Mouse (Mus musculus) embryo, embryonic 10 days (tissue): ENCODE results near the gene 4933417A18Rik.
A peak's percentile ranks its signal among the peaks of the same experiment; 100 is the strongest.
"Not testable (repeated sequence)": the region's sequence is repeated elsewhere in the genome, so short reads cannot be mapped to it uniquely, and the experiment has no call there.

Experiments used
- DNase-seq: peaks from one replicate; pipeline ENCODE4 v3.0.0-alpha.2; 2015; ENCODE audit warnings: low spot score

The 4933417A18Rik gene

DNA sequence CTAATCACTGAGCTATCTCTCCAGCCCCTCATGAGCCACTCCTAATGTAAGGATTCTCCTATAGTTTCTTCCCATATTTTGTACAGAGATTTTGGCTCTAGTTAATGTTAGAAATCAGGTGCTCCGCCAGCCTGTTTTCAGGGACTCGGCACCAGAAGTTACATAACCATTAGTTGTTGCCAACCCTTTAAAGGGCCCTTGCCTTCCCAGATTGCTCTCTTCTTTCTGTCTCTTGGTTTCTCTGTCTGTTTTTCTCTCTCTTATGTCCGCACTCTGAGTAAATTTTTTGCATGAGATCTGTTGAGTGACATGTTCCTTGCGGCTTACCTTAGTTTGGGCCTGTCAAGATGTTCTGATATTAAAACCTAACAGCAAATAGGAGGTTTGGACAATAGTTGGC, 51.9 kb downstream of the 4933417A18Rik start:
- no peak for DNase-seq

DNA sequence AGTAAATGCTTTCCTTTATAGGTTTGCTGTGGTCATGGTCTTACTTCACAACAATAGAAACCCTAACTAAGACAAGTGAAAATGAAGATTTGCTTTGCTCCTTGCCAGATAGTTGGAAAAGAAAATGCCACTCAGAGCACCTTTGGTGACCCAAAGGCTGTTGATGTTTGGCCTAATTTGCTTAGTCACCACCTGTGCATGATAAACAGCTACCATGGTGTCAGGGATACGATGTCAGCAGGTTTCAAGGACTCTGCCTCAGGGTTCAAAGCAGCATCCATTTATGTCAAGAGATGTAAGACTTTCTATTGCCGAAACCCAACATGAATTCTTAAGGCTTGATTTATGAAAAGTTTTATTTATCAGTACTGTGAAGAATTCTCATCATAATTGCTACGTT, 53.2 kb downstream of the 4933417A18Rik start:
- DNase-seq = no peak

DNA sequence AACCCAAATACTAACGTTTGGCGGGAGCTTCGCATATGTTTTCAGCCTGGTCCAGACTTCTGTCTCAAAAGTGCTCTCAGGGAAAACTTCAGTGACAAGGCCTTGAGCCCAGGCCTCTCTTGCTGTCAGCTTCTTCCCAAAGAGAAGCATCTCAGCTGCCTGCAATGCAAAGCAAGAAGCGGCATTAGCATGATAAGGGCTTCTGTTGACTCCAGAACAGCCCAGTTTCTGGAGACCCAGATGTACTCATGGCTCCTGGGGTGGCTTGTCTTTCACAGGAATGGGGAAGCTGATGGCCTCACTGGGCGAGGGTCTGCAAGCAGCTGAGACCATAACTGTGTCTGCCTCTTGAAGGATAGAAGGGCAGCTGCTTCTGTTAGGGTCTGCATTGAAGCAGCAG, 54.4 kb downstream of the 4933417A18Rik start:
- not testable (repeated sequence) for DNase-seq

DNA sequence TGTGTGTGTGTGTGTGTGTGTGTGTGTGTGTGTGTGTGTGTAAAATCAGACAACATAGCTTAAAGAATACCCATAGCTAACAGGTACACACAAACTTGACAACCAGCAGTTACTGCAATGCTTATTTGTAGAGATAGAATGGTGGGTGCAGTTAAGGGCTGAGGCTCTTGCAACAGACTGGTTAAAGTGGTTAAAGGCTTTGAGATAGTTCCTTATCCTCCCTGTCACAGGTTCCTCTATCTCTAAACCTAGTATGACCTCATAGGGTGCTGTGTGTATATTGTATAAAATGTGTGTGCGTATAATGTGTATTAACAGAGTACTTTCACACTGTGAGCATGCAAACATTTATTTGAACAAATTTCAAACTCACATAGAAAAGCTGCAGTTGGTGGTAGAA, 59.3 kb downstream of the 4933417A18Rik start:
- not testable (repeated sequence) for DNase-seq

DNA sequence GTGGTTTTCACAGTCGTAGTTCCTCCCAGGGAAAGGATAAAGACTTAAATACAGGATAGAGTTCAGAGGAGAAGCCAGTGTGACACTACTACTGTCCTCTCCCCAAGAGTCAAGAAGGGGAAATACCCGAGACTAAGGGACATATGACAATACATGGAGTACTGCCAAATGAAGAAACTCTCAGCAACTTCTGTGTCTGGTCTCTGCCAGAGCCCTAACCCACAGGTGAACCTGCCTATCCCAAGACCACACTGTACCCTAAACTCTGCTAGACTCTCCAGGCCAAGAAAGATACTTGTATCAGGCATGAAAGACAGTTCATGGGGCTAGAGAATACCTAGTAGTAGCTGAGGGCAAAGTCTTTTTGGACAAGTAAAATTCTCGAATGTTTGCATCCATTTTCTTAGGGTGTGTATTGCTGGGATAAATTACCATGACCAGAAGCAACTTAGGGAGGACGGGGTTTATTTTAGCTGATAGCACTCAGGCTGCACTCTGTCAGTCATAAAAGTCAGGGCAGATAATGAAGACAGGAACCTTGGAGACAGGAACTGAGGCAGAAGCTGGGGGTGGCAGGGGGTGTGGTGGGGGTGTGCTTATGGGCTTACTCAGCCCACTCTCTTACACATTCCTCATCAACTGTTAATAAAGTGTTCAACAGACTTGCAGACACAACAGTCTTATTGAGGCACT, 67.5 kb downstream of the 4933417A18Rik start:
- no peak for DNase-seq

DNA sequence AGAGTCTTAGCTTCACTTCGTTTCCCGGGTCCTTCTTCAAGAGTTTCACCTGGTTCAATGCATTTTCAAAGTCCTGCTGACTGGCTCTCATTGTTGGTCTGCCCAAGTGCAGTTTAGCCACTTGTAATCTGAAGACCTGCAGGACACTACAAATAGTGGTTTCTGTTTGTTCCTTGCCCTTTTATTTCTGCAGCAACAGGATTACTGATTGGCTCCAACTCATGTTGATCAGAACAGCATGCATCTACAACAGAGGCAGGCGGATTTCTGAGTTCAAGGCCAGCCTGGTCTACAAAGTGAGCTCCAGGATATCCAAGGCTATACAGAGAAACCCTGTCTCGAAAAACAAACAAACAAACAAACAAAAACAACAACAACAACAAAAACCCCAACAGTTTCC, 68.9 kb downstream of the 4933417A18Rik start:
- DNase-seq = no peak

DNA sequence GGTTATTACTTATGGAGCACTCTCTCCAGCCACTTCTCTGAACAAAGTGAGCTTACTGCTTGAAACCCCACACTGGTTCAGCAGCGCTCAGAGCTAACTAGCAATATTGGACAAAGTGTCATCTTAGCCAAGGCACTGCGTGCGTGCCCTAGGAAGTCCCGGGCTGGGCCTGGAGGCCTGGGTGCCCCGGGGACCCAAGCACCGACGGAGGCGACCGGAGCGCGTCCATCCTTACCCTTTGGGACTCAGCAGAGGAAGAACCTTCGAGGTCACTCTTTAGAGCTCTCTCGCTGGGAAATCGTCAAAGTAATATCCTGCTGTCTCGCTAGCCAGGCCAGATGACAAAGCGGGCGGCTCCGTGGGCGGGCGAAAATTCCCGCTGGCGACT, 69.4 kb downstream of the 4933417A18Rik start:
- peak; percentile 44 for DNase-seq

DNA sequence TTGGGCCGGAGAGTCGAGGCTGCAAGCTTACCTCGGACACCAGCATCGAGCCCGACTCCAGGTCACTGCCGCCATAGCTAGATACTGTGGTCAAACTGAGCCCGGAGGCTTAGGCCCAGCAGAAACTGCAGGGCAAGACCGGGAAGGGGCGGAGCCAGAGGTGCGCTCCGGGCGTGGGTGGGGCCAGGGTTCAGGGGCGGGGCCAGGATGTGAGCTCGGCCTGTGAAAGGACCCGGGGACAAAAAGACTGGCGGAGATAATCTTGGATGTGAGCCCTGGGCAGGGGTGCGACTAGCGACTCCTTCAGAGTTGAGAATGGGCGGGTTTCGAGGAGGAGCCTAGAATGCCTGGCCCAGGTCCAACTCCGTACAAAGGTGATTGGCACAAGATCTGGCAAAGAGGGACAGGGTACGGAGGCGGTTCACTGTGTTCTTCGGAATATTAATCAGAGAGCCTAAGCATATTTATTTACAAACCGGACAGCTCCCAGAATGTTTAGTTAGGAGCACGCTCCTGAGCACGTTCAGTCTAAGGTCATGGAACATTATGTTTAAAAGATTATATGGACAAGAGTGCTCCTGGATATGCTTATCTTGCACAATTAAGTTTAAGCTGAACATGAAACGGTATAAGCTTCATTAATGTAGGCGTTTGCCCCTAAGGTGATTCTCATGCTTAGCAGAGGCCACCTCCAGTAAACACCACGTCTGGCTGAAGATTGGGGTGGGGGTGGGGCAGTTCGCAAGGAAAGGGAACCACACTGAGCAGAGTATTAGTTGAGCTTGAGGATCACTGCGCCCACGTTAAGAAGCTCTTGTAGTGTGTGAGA, 70.0 kb downstream of the 4933417A18Rik start:
- DNase-seq = peak; percentile 91

DNA sequence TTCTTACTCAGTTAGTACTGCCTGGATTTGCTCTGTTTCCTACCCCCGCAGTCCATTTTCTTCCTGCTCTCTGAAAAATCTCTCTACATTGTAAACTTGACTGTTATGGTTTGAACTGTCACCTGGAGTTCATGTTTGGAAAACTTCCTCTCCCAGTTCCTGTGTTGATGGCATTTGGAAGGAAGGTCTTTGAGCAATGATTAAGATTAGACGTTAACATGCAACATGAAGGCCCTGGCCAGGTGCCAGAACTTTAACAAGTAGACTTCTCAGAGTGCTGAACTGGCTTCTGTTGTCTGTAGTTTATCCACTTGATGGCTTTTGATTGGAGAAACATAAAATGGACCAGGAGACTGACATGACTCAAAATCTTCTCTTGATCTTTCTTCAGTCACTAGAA, 71.7 kb downstream of the 4933417A18Rik start:
- no peak for DNase-seq
